Mouse (Mus musculus) stomach, postnatal 0 days (tissue): ENCODE data around the gene Gm45140. TPM values are rescaled to one million over a fixed set of nuclear protein-coding genes. Genes with fewer than 3 reads are reported as not detected.

ENCODE experiments used
- ATAC-seq: fragments of 200-750 bp; cut with Nextera tagmentation; 2 replicates; pipeline ENCODE4 v1.8.0; 2017; ENCODE audit not compliant: low FRiP score, low TSS enrichment
- DNase-seq: peaks from one replicate; pipeline ENCODE4 v3.0.0-alpha.2; 2016; ENCODE audit warnings: low spot score
- H3K27ac ChIP-seq: fragments of 300-500 bp; sonication (generic); replicated peaks from 2 replicates; pipeline ENCODE4 v1.5.1; 2014; ENCODE audit warnings: mild to moderate bottlenecking, control low read depth
- H3K27me3 ChIP-seq: fragments of 300-500 bp; sonication (generic); 2 replicates; pipeline ENCODE4 v1.6.1; 2014; ENCODE audit warnings: low read length; ENCODE audit not compliant: control insufficient read depth, insufficient read depth
- H3K36me3 ChIP-seq: fragments of 300-500 bp; sonication (generic); 2 replicates; pipeline ENCODE4 v1.6.1; 2014; ENCODE audit warnings: low read length, mixed read lengths; ENCODE audit not compliant: control insufficient read depth, insufficient read depth
- H3K4me1 ChIP-seq: fragments of 300-500 bp; sonication (generic); replicated peaks from 2 replicates; pipeline ENCODE4 v1.6.1; 2014; ENCODE audit warnings: antibody characterized with exemption; ENCODE audit not compliant: control insufficient read depth, insufficient read depth
- H3K4me2 ChIP-seq: fragments of 300-500 bp; sonication (generic); replicated peaks from 2 replicates; pipeline ENCODE4 v1.6.1; 2014; ENCODE audit warnings: low read depth, mild to moderate bottlenecking, control low read depth, moderate library complexity
- H3K4me3 ChIP-seq: fragments of 300-500 bp; sonication (generic); 2 replicates; pipeline ENCODE4 v1.5.1; 2014; ENCODE audit warnings: low read depth, low read length, control low read depth
- H3K9ac ChIP-seq: fragments of 300-500 bp; sonication (generic); 2 replicates; pipeline ENCODE4 v1.6.1; 2014; ENCODE audit warnings: mild to moderate bottlenecking, low read length, control low read depth, mixed read lengths
- H3K9me3 ChIP-seq: fragments of 300-500 bp; sonication (generic); 2 replicates; pipeline ENCODE4 v1.6.1; 2016; ENCODE audit warnings: low read length; ENCODE audit not compliant: control insufficient read depth
- CTCF ChIP-seq: IDR thresholded peaks from 2 replicates; pipeline ENCODE4 v1.5.1; 2016; ENCODE audit warnings: antibody characterized with exemption, low read depth, mild to moderate bottlenecking, moderate library complexity
- EP300 ChIP-seq: optimal IDR thresholded peaks from 2 replicates; pipeline ENCODE3; 2016; ENCODE audit warnings: antibody characterized with exemption
- WGBS: fragments of 180-500 bp; shearing (Covaris S2); extraction: QIAGEN DNeasy Blood & Tissue Kit; methylation state at CpG from one replicate; pipeline ENCODE4 v1.1.7; 2014; 5-methylcytosine and 5-hydroxymethylcytosine counted together
- polyA plus RNA-seq: library from polyadenylated mRNA; unstranded; fragments of >200 nt; fragmentation: Nextera tagmentation; extraction: Ambion mirVana; gene quantifications from 2 replicates; pipeline ENCODE4 v1.2.1, GENCODE M21; 2015

Gene Gm45140
- polyA plus RNA-seq, 1 experiment from 2014 or later: 1.9 TPM

DNA sequence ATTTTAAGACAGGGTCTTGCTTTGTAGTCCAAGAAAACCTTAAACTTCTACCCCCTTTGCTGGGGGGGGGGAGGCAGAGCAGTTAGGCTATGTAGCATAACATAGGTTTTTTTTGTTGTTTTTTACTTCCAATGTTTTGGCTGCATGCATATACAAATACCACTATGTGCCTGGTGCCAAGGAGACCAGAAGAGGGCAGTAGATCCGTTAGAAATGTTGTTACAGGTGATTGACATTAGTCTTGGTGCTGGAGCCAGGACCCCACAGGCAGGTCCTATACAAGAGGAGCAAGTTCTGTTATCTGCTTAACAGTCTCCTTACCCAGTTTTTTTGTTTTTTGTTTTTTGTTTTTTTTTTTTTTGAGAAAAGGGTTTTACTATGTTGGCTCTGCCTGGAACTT, 6.7 kb upstream of the Gm45140 start:
- no peaks in the 10 kb centered on the region for H3K27me3 ChIP-seq
- no peak for DNase-seq
- no peak overlapping the region for H3K4me2 ChIP-seq
- no peak for ATAC-seq
- H3K9ac ChIP-seq: no peak overlapping the region
- H3K36me3 ChIP-seq: peaks cover 21% of the 10 kb centered on the region
- H3K4me3 ChIP-seq: no peak overlapping the region
- 12% methylated on average over 1 of the region's 1 CpGs for WGBS
- H3K27ac ChIP-seq: no peak overlapping the region
- TF ChIP-seq EP300 (no peak), CTCF (peak; percentile 59)
- no peaks in the 10 kb centered on the region for H3K9me3 ChIP-seq
- H3K4me1 ChIP-seq: no peaks in the 10 kb centered on the region

DNA sequence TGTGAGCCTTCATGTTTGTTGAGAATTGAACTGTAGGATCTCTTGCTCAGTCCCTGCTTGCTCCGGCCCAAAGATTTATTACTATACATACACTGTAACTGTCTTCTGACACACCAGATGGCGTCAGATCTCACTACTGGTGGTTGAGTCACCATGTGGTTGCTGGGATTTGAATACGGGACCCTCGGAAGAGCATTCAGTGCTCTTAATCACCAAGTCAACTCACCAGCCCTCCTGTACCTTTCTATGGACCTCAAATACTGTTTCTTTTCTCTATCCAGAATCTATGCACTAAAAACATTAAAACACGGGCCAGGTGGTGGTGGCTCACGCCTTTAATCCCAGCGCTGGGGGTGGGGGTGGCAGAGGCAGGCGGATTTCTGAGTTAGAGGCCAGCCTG, 6.0 kb upstream of the Gm45140 start:
- no peaks in the 10 kb centered on the region for H3K9me3 ChIP-seq
- H3K4me2 ChIP-seq: no peak overlapping the region
- H3K4me3 ChIP-seq: no peak overlapping the region
- H3K4me1 ChIP-seq: no peaks in the 10 kb centered on the region
- H3K27ac ChIP-seq: no peak overlapping the region
- DNase-seq: no peak
- TF ChIP-seq CTCF (no peak), EP300 (no peak)
- no peak overlapping the region for H3K9ac ChIP-seq
- WGBS: 77% methylated on average over 8 of the region's 8 CpGs
- H3K36me3 ChIP-seq: peaks cover 21% of the 10 kb centered on the region
- no peaks in the 10 kb centered on the region for H3K27me3 ChIP-seq
- no peak for ATAC-seq

DNA sequence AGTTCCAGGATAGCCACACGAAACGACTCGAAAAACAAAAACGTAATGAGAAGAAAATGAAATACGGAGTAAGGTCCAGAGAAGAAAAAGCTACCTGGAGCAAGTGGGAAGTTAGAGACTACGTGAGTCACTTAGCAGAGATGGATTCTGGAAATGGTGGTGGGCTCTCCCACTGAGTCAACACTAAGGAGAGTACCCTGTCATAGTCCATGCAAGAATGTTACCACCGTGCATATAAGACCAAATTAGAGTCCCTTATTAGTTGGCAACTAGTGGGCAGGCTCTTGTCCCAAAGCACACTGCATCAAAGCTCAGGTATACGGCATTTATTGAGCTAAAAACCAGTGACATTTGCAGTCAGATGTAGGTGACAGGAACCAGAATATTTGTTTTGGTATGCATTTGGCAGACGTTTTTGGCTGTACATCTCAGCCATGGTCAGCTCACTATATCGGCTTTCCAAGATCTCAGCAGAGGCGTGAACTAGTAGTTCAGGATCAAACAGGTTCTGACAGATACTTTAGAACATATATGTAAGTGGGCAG, 4.3 kb upstream of the Gm45140 start:
- Histone ChIP-seq H3K9me3 (no peaks in the 10 kb centered on the region), H3K36me3 (peaks cover 23% of the 10 kb centered on the region), H3K9ac (no peak overlapping the region; the same call in 1 of the 2 replicates), H3K4me2 (no peak overlapping the region), H3K27ac (no peak overlapping the region), H3K27me3 (no peaks in the 10 kb centered on the region), H3K4me3 (no peak overlapping the region), H3K4me1 (no peaks in the 10 kb centered on the region)
- WGBS: 51% methylated on average over 11 of the region's 11 CpGs
- no peak for ATAC-seq
- TF ChIP-seq EP300 (no peak), CTCF (no peak)
- no peak for DNase-seq

DNA sequence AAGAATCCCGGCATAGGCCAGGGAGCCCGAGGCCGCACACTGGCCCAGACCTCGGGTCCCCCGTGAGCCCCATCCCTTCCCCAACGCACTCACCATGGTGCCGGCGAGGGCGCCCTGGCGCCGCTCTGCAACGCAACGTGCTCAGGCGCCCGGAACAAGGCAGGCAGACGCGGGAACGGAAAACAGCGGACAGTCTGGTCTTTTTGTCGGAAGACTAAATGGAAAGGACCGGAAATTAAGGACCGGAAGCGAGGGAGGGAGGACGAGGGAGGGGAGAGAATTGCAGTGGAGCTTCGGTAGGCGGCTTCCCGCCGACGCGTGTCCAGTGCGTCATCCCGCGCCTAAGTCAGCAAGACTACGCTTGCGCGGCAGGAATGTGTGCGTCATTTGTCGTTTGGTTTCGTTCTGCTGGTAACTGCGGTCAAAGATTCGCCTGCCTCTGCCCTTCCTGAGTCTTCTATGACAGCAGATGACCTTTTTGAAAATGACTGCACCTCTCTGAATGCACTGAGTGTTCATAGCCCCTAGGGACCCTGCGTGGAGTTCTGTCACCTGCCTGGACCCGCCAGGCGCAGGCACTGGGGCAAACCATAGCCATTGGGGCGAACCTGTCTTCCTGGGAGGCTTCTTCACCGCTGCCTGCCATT, 3.1 kb upstream of the Gm45140 start, which contains the start of gene Isy1:
Gene Isy1, minus strand, starts transcription at position 248 of the 647 bp plus-strand sequence.
- peak; percentile 98 for ATAC-seq
- Histone ChIP-seq H3K4me2 (peak within 1 kb of the TSS; percentile 81), H3K27ac (peak within 1 kb of the TSS; percentile 95), H3K4me3 (peak within 1 kb of the TSS; percentile 67), H3K4me1 (no peaks in the 10 kb centered on the region), H3K9ac (peak within 1 kb of the TSS; percentile 75), H3K9me3 (no peaks in the 10 kb centered on the region), H3K27me3 (no peaks in the 10 kb centered on the region), H3K36me3 (peaks cover 15% of the 10 kb centered on the region)
- TF ChIP-seq CTCF (peak; percentile 44; the same call in 1 of the 2 replicates), EP300 (no peak)
- under 1% methylated on average over 46 of the region's 46 CpGs for WGBS
- peak; percentile 97 for DNase-seq

DNA sequence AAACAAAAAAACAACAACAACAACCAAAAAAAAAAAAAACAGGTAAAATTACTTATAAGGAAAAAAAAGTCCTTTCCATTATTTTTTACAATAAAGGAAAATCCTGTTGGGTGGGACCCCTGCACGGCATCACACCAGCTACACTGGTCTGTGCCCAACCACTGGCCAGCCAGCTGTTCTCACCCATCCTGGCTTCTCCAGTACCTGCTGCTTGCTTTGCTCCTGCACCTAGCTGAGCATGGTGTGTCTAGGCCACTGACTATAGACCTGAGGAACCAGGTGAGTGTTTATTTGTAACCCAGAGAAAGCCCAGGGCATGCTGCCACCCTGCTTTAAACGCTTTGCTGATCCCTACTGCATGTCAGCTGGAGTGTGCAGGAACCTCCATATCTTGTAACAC, 15.2 kb downstream of the Gm45140 start:
- TF ChIP-seq EP300: no peak
- no peak for TF ChIP-seq CTCF
- Histone ChIP-seq H3K4me2 (no peak overlapping the region), H3K36me3 (peaks cover 27% of the 10 kb centered on the region), H3K27me3 (no peaks in the 10 kb centered on the region), H3K9me3 (no peaks in the 10 kb centered on the region), H3K27ac (no peak overlapping the region), H3K9ac (no peak overlapping the region), H3K4me1 (no peaks in the 10 kb centered on the region), H3K4me3 (no peak overlapping the region)
- no peak for ATAC-seq
- DNase-seq: no peak
- WGBS: 90% methylated on average over 2 of the region's 2 CpGs

DNA sequence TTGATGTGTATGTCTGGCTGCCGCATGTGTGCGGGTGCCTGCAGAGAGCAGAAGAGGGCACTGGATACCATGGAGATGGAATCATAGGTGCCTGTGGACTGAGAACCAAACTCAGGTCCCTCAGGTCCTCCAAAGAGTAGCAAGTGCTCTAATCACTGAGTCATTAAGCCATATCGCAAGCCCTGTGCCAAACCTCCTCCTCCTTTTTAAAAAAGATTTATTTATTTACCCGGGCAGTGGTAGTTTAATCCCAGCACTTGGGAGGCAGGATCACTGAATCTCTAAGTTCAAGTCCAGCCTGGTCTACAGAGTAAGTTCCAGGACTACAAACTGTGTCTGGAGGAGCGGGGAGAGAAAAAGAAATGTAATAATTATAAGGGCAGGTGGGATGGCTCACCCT, 21.1 kb downstream of the Gm45140 start:
- Histone ChIP-seq H3K9ac (no peak overlapping the region), H3K36me3 (peaks cover 11% of the 10 kb centered on the region), H3K27ac (no peak overlapping the region), H3K9me3 (no peaks in the 10 kb centered on the region), H3K4me2 (no peak overlapping the region), H3K27me3 (no peaks in the 10 kb centered on the region), H3K4me1 (no peaks in the 10 kb centered on the region), H3K4me3 (no peak overlapping the region)
- TF ChIP-seq EP300 (no peak), CTCF (no peak)
- no peak for ATAC-seq
- WGBS: 81% methylated on average over 5 of the region's 5 CpGs
- DNase-seq: no peak
